In the genomic region with DNA sequence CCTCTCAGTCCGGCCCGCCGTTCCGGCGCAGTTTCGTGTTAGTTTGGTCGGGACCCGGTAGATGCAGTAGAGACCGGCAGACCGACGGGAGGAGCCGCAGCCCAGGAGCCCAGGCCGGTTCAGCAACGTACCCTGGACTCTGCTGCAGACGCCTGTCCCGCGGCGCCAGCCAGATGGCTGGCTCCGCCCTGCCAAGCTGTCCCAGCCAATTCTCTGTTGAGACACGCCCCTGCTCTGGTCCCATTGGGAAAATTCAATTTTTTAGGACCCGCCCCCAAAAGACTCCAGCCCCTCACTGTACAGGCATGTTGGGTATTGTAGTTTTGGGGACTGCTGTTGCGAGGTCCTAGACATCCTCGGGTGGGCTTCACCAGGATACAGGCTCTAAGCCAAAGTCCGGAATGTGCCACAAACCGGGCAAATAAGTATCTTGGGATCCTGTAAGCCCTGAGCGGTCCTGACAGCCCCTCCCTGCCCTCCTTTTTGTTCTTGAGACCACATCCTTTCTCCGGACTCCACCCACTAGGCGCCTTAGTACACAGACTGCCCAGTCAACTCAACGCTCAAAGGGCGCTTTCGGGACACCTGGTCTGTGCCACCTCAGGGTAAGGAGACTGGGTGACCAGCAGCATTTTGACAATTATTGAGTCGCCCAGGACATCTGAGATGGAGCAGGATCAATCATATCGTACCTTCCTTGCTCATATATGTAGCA, we compare ENCODE assay signal across 7 mouse cellular contexts. TPM values are rescaled to one million over a fixed set of nuclear protein-coding genes. Genes with fewer than 3 reads are reported as not detected.
DNase-seq lines count a peak whose midpoint lies in the region; ATAC-seq lines count a peak whose summit lies in the region.

No protein-coding gene starts in this region.

- peaks cover under 1% of the 10 kb centered on the region; the same call in 1 of the 2 replicates for H3K9me3 ChIP-seq in intestine, embryonic 16.5 days (ENCODE audit: control insufficient read depth, low read length)
- no peaks in the 10 kb centered on the region; the same call in 1 of the 2 replicates for H3K9me3 ChIP-seq in midbrain, embryonic 11.5 days (ENCODE audit: control insufficient read depth, low read length)

- intact Hi-C loops in gastrocnemius, postnatal 36 days (cut with DNase I): loop anchor here (5.0 kb wide), 2 partner anchors 93 to 108 kb away; a partner anchor contains a TSS
- intact Hi-C loops in left cerebral cortex, postnatal 36 days (cut with DNase I): loop anchor here (5.0 to 10.0 kb wide), 3 partner anchors 108 to 376 kb away; a partner anchor contains a TSS

- 4% methylated on average over 33 of the region's 33 CpGs for WGBS in intestine, embryonic 16.5 days
- WGBS in midbrain, embryonic 11.5 days: 5% methylated on average over 33 of the region's 33 CpGs

- peak; percentile 96 for DNase-seq in adrenal gland, adult 2 months
- DNase-seq in embryo, embryonic 11.5 days (ENCODE audit: low read depth, low spot score): peak; percentile 93
- peak; percentile 89 to 90 for DNase-seq in gastrocnemius, postnatal 36 days
- DNase-seq in left cerebral cortex, postnatal 36 days (ENCODE audit: low spot score in 2 of 2): peak; percentile 82 to 84
- DNase-seq in midbrain, embryonic 11.5 days (ENCODE audit: low spot score, missing footprints): peak; percentile 98
- DNase-seq in skeletal muscle tissue, adult 2 months (ENCODE audit: low read depth, low spot score): peak; percentile 90

- H3K27ac ChIP-seq in intestine, embryonic 16.5 days (ENCODE audit: low read length): peak overlapping the region; percentile 39
- no peak overlapping the region for H3K27ac ChIP-seq in midbrain, embryonic 11.5 days (ENCODE audit: low read depth, low read length)

- peak overlapping the region; percentile 62 for H3K4me3 ChIP-seq in intestine, embryonic 16.5 days (ENCODE audit: low read length)
- H3K4me3 ChIP-seq in midbrain, embryonic 11.5 days (ENCODE audit: low read depth, low read length): peak overlapping the region; percentile 55

- no peaks in the 10 kb centered on the region for H3K27me3 ChIP-seq in intestine, embryonic 16.5 days (replicated peaks; ENCODE audit: control insufficient read depth, insufficient read depth, low read length)
- no peaks in the 10 kb centered on the region for H3K27me3 ChIP-seq in midbrain, embryonic 11.5 days (ENCODE audit: control insufficient read depth, insufficient read depth, low read length)

- peaks cover 35% of the 10 kb centered on the region for H3K4me1 ChIP-seq in intestine, embryonic 16.5 days (ENCODE audit: control insufficient read depth, insufficient read depth, low read length)
- peaks cover 12% of the 10 kb centered on the region for H3K4me1 ChIP-seq in midbrain, embryonic 11.5 days (ENCODE audit: control insufficient read depth, insufficient read depth, low read length)

- peak overlapping the region; percentile 91 for H3K4me2 ChIP-seq in intestine, embryonic 16.5 days (ENCODE audit: low read depth, low read length)
- H3K4me2 ChIP-seq in midbrain, embryonic 11.5 days: peak overlapping the region; percentile 58

- ATAC-seq in intestine, embryonic 16.5 days: peak; percentile 91
- peak; percentile 91 for ATAC-seq in midbrain, embryonic 11.5 days (ENCODE audit: low FRiP score)

- peak overlapping the region; percentile 74 for H3K9ac ChIP-seq in intestine, embryonic 16.5 days (ENCODE audit: low read depth, low read length)
- H3K9ac ChIP-seq in midbrain, embryonic 11.5 days (ENCODE audit: low read length): peak overlapping the region; percentile 73

- no peaks in the 10 kb centered on the region for H3K36me3 ChIP-seq in intestine, embryonic 16.5 days (ENCODE audit: control insufficient read depth, insufficient read depth, low read length)
- H3K36me3 ChIP-seq in midbrain, embryonic 11.5 days (ENCODE audit: control insufficient read depth, insufficient read depth, low read length): no peaks in the 10 kb centered on the region

RNA-seq across cellular contexts. Expression of a gene that starts 1.1 kb away (rescaled TPM):
- 10 to 100 TPM; 45.1 to 59.8 TPM for total RNA-seq in adrenal gland, adult 2 months (2021)
- 33.2 and 36.2 TPM in 2 replicates for polyA plus RNA-seq in adrenal gland, adult 2 months (2012; rRNA removed)
- 10 to 100 TPM; 71.9 to 78.7 TPM for total RNA-seq in gastrocnemius, postnatal 36 days (2021)
- 78.2 and 80.1 TPM in 2 replicates for polyA plus RNA-seq in intestine, embryonic 16.5 days (2015; fragmentation: Nextera tagmentation; extraction: Ambion mirVana)
- 1 to 10 TPM; 8.2 to 8.9 TPM for total RNA-seq in left cerebral cortex, postnatal 36 days (2021)
- polyA plus RNA-seq in midbrain, embryonic 11.5 days (2014; fragmentation: Nextera tagmentation; extraction: Ambion mirVana): 26.6 and 27.1 TPM in 2 replicates

RNA-seq across cellular contexts. Expression of a gene that starts 24.8 kb away (rescaled TPM):
- 10 to 100 TPM; 31.7 to 54.5 TPM for total RNA-seq in adrenal gland, adult 2 months (2021)
- polyA plus RNA-seq in adrenal gland, adult 2 months (2012; rRNA removed): 89.0 and 131 TPM in 2 replicates
- total RNA-seq in gastrocnemius, postnatal 36 days (2021): 10 to 100 TPM; 13.2 to 14.9 TPM
- polyA plus RNA-seq in intestine, embryonic 16.5 days (2015; fragmentation: Nextera tagmentation; extraction: Ambion mirVana): 182 and 185 TPM in 2 replicates
- total RNA-seq in left cerebral cortex, postnatal 36 days (2021): 100 to 1,000 TPM; 128 to 155 TPM
- polyA plus RNA-seq in midbrain, embryonic 11.5 days (2014; fragmentation: Nextera tagmentation; extraction: Ambion mirVana): 55.9 and 58.9 TPM in 2 replicates

RNA-seq across cellular contexts. Expression of a gene that starts 34.6 kb away (rescaled TPM):
- 1 to 10 TPM in 1 of 2 experiments, under 1 TPM in 1; 0.72 to 1.8 TPM for total RNA-seq in adrenal gland, adult 2 months (2021)
- polyA plus RNA-seq in adrenal gland, adult 2 months (2012; rRNA removed): 1.8 and 2.6 TPM in 2 replicates
- total RNA-seq in gastrocnemius, postnatal 36 days (2021): 1 to 10 TPM; 3.4 to 4.1 TPM
- polyA plus RNA-seq in intestine, embryonic 16.5 days (2015; fragmentation: Nextera tagmentation; extraction: Ambion mirVana): 5.6 and 5.9 TPM in 2 replicates
- total RNA-seq in left cerebral cortex, postnatal 36 days (2021): 10 to 100 TPM; 53.7 to 58.3 TPM
- polyA plus RNA-seq in midbrain, embryonic 11.5 days (2014; fragmentation: Nextera tagmentation; extraction: Ambion mirVana): 0.07 and 0.16 TPM in 2 replicates

RNA-seq across cellular contexts. Expression of a gene that starts 51.2 kb away (rescaled TPM):
- total RNA-seq in adrenal gland, adult 2 months (2021): under 1 TPM in 1 of 2 experiments, not detected in 1; 0.14 TPM
- polyA plus RNA-seq in adrenal gland, adult 2 months (2012; rRNA removed): 0.52 and 0.65 TPM in 2 replicates
- total RNA-seq in gastrocnemius, postnatal 36 days (2021): under 1 TPM in 1 of 2 experiments, not detected in 1; 0.10 TPM
- polyA plus RNA-seq in intestine, embryonic 16.5 days (2015; fragmentation: Nextera tagmentation; extraction: Ambion mirVana): 0.33 and 0.43 TPM in 2 replicates
- total RNA-seq in left cerebral cortex, postnatal 36 days (2021): 1 to 10 TPM; 2.3 to 4.9 TPM
- 0.38 and 0.54 TPM in 2 replicates for polyA plus RNA-seq in midbrain, embryonic 11.5 days (2014; fragmentation: Nextera tagmentation; extraction: Ambion mirVana)

Comparison
In these comparisons a context has a peak if more than half of its experiments do, and no peak if none do; other contexts are left out.
1. RNA of a gene that starts 1.1 kb away (total RNA-seq): 71.9 to 78.7 TPM in gastrocnemius, postnatal 36 days and 45.1 to 59.8 TPM in adrenal gland, adult 2 months; 8.2 to 8.9 TPM in left cerebral cortex, postnatal 36 days; every median in the first group is over 4 times any median in the second.
2. RNA of a gene that starts 34.6 kb away (total RNA-seq): 53.7 to 58.3 TPM in left cerebral cortex, postnatal 36 days; 3.4 to 4.1 TPM in gastrocnemius, postnatal 36 days and 0.72 to 1.8 TPM in adrenal gland, adult 2 months; every median in the first group is over 10 times any median in the second.
3. Peak in every context shown above with its lines, with median percentiles within 50 percentile points of each other: DNase-seq.